Comparison of ENCODE assay signal across 20 mouse cellular contexts in genomic region chr8:95157145-95157544, GRCm38 (mm10).
"Had no signal": no experiment of that assay in that cellular context is flagged by ENCODE, and none has a peak within 500 bp of the region (broad histone marks: within the 10 kb centered on the region; RNA-seq: fewer than 3 reads in every experiment).

No protein-coding gene starts in this region.

- H3K4me1 ChIP-seq: limb, embryonic 13.5 days; liver, embryonic 12.5 days; liver, embryonic 15.5 days; midbrain, embryonic 12.5 days; neural tube, embryonic 13.5 days had no signal

- DNase-seq: kidney, adult 8-10 months; kidney, postnatal 25 days; liver; lung, adult 2 months; lung, postnatal 14 days; lung, postnatal 4 days; retina, postnatal 1 day; right cerebral cortex, postnatal 25 days; spleen, adult 18-20 months; thymus, postnatal 25 days had no signal

- H3K9me3 ChIP-seq: kidney, embryonic 15.5 days; limb, embryonic 10.5 days; limb, embryonic 13.5 days; liver, embryonic 12.5 days; liver, embryonic 15.5 days; midbrain, embryonic 12.5 days; neural tube, embryonic 13.5 days; stomach, embryonic 15.5 days had no signal

- H3K9ac ChIP-seq: kidney, embryonic 15.5 days; limb, embryonic 13.5 days; liver, embryonic 12.5 days; liver, embryonic 15.5 days; midbrain, embryonic 12.5 days; neural tube, embryonic 13.5 days; stomach, embryonic 15.5 days had no signal

- H3K36me3 ChIP-seq: kidney, embryonic 15.5 days; limb, embryonic 10.5 days; limb, embryonic 13.5 days; liver, embryonic 12.5 days; liver, embryonic 15.5 days; midbrain, embryonic 12.5 days; neural tube, embryonic 13.5 days; stomach, embryonic 15.5 days had no signal

- H3K27me3 ChIP-seq: kidney, embryonic 15.5 days; limb, embryonic 13.5 days; liver, embryonic 12.5 days; liver, embryonic 15.5 days; midbrain, embryonic 12.5 days; neural tube, embryonic 13.5 days; stomach, embryonic 15.5 days had no signal

- H3K27ac ChIP-seq: kidney, embryonic 15.5 days; limb, embryonic 10.5 days; limb, embryonic 13.5 days; liver, embryonic 12.5 days; liver, embryonic 15.5 days; midbrain, embryonic 12.5 days; neural tube, embryonic 13.5 days; stomach, embryonic 15.5 days had no signal

- H3K4me2 ChIP-seq: kidney, embryonic 15.5 days; limb, embryonic 13.5 days; liver, embryonic 12.5 days; liver, embryonic 15.5 days; midbrain, embryonic 12.5 days; neural tube, embryonic 13.5 days; stomach, embryonic 15.5 days had no signal

- ATAC-seq: liver, embryonic 12.5 days; midbrain, embryonic 16.5 days had no signal

- H3K4me3 ChIP-seq: kidney, embryonic 15.5 days; limb, embryonic 10.5 days; limb, embryonic 13.5 days; liver, embryonic 12.5 days; liver, embryonic 15.5 days; midbrain, embryonic 12.5 days; myocyte; neural tube, embryonic 13.5 days; stomach, embryonic 15.5 days had no signal
